Mouse (Mus musculus): ENCODE data around the gene 4930402F06Rik. TPM values are rescaled to one million over a fixed set of nuclear protein-coding genes. Genes with fewer than 3 reads are reported as not detected.

Gene 4930402F06Rik
- polyA plus RNA-seq, 1 experiment from 2014 or later = not detected

GRCm38 (mm10) chr2:35437796-35438195 is 40.8 kb upstream of the 4930402F06Rik start:
- no peak for ATAC-seq (ENCODE audit: low FRiP score)
- 95% methylated on average over 2 of the region's 2 CpGs for WGBS
- no peak overlapping the region for H3K27ac ChIP-seq
- no peak overlapping the region for H3K9ac ChIP-seq
- H3K4me3 ChIP-seq (replicated peaks; ENCODE audit: low read length) = no peak overlapping the region
- no peaks in the 10 kb centered on the region for H3K27me3 ChIP-seq (ENCODE audit: control insufficient read depth, insufficient read depth, low read length)
- no peak overlapping the region for H3K4me2 ChIP-seq (replicated peaks)
- no peaks in the 10 kb centered on the region for H3K4me1 ChIP-seq (replicated peaks; ENCODE audit: control insufficient read depth, insufficient read depth, low read length)
- H3K36me3 ChIP-seq (replicated peaks; ENCODE audit: control insufficient read depth, insufficient read depth) = no peaks in the 10 kb centered on the region
- no peak for DNase-seq (ENCODE audit: low spot score)
- H3K9me3 ChIP-seq (ENCODE audit: control insufficient read depth, low read length) = no peaks in the 10 kb centered on the region

GRCm38 (mm10) chr2:35434576-35435123 is 37.7 kb upstream of the 4930402F06Rik start:
- H3K27me3 ChIP-seq (ENCODE audit: control insufficient read depth, insufficient read depth, low read length) = no peaks in the 10 kb centered on the region
- H3K4me3 ChIP-seq (replicated peaks; ENCODE audit: low read length) = no peak overlapping the region
- H3K9me3 ChIP-seq (ENCODE audit: control insufficient read depth, low read length) = no peaks in the 10 kb centered on the region
- no peak overlapping the region for H3K27ac ChIP-seq
- 74% methylated on average over 6 of the region's 6 CpGs for WGBS
- ATAC-seq (ENCODE audit: low FRiP score) (no peak), DNase-seq (ENCODE audit: low spot score) (no peak)
- H3K4me1 ChIP-seq (replicated peaks; ENCODE audit: control insufficient read depth, insufficient read depth, low read length) = no peaks in the 10 kb centered on the region
- H3K9ac ChIP-seq = no peak overlapping the region
- H3K4me2 ChIP-seq (replicated peaks) = no peak overlapping the region
- no peaks in the 10 kb centered on the region for H3K36me3 ChIP-seq (replicated peaks; ENCODE audit: control insufficient read depth, insufficient read depth)

- Histone ChIP-seq H3K9ac (no peak overlapping the region), H3K27ac (no peak overlapping the region), H3K4me1 (replicated peaks; ENCODE audit: control insufficient read depth, insufficient read depth, low read length) (no peaks in the 10 kb centered on the region), H3K27me3 (ENCODE audit: control insufficient read depth, insufficient read depth, low read length) (no peaks in the 10 kb centered on the region), H3K9me3 (ENCODE audit: control insufficient read depth, low read length) (no peaks in the 10 kb centered on the region), H3K36me3 (replicated peaks; ENCODE audit: control insufficient read depth, insufficient read depth) (no peaks in the 10 kb centered on the region), H3K4me2 (replicated peaks) (no peak overlapping the region), H3K4me3 (replicated peaks; ENCODE audit: low read length) (no peak overlapping the region)
- DNase-seq (ENCODE audit: low spot score) = no peak
- no peak for ATAC-seq (ENCODE audit: low FRiP score)
- 63% methylated on average over 4 of the region's 4 CpGs for WGBS
Observed at GRCm38 (mm10) chr2:35433428-35433827, 36.5 kb upstream of the 4930402F06Rik start.

- Histone ChIP-seq H3K4me1 (replicated peaks; ENCODE audit: control insufficient read depth, insufficient read depth, low read length) (no peaks in the 10 kb centered on the region), H3K36me3 (replicated peaks; ENCODE audit: control insufficient read depth, insufficient read depth) (no peaks in the 10 kb centered on the region), H3K9me3 (ENCODE audit: control insufficient read depth, low read length) (no peaks in the 10 kb centered on the region), H3K4me2 (replicated peaks) (peak overlapping the region; percentile 15; the same call in 1 of the 2 replicates), H3K9ac (0 out of 2 replicates have a peak overlapping the region, but pooled peaks have one; percentile 29), H3K27ac (no peak overlapping the region), H3K27me3 (ENCODE audit: control insufficient read depth, insufficient read depth, low read length) (no peaks in the 10 kb centered on the region), H3K4me3 (replicated peaks; ENCODE audit: low read length) (no peak overlapping the region)
- DNase-seq (ENCODE audit: low spot score) (no peak), ATAC-seq (ENCODE audit: low FRiP score) (no peak; the same call in 1 of the 2 replicates)
- 35% methylated on average over 7 of the region's 7 CpGs for WGBS
Observed at GRCm38 (mm10) chr2:35432472-35432871, 35.5 kb upstream of the 4930402F06Rik start.

- DNase-seq (ENCODE audit: low spot score) (no peak), ATAC-seq (ENCODE audit: low FRiP score) (no peak)
- H3K4me3 ChIP-seq (replicated peaks; ENCODE audit: low read length) = no peak overlapping the region; the same call in 1 of the 2 replicates
- H3K27me3 ChIP-seq (ENCODE audit: control insufficient read depth, insufficient read depth, low read length) = no peaks in the 10 kb centered on the region
- peak overlapping the region; percentile 15; the same call in 1 of the 2 replicates for H3K4me2 ChIP-seq (replicated peaks)
- no peak overlapping the region for H3K27ac ChIP-seq
- H3K36me3 ChIP-seq (replicated peaks; ENCODE audit: control insufficient read depth, insufficient read depth) = no peaks in the 10 kb centered on the region
- 36% methylated on average over 7 of the region's 7 CpGs for WGBS
- H3K4me1 ChIP-seq (replicated peaks; ENCODE audit: control insufficient read depth, insufficient read depth, low read length) = no peaks in the 10 kb centered on the region
- 0 out of 2 replicates have a peak overlapping the region, but pooled peaks have one; percentile 29 for H3K9ac ChIP-seq
- H3K9me3 ChIP-seq (ENCODE audit: control insufficient read depth, low read length) = no peaks in the 10 kb centered on the region
Observed at GRCm38 (mm10) chr2:35432011-35432410, 35.0 kb upstream of the 4930402F06Rik start.

- no peak for ATAC-seq (ENCODE audit: low FRiP score)
- no peaks in the 10 kb centered on the region for H3K4me1 ChIP-seq (replicated peaks; ENCODE audit: control insufficient read depth, insufficient read depth, low read length)
Observed at GRCm38 (mm10) chr2:35430806-35431205, 33.8 kb upstream of the 4930402F06Rik start.

GRCm38 (mm10) chr2:35428615-35429300 is 31.8 kb upstream of the 4930402F06Rik start:
- Histone ChIP-seq H3K27ac (no peak overlapping the region), H3K36me3 (replicated peaks; ENCODE audit: control insufficient read depth, insufficient read depth) (no peaks in the 10 kb centered on the region), H3K4me3 (replicated peaks; ENCODE audit: low read length) (no peak overlapping the region), H3K9me3 (ENCODE audit: control insufficient read depth, low read length) (no peaks in the 10 kb centered on the region), H3K4me1 (replicated peaks; ENCODE audit: control insufficient read depth, insufficient read depth, low read length) (no peaks in the 10 kb centered on the region), H3K4me2 (replicated peaks) (no peak overlapping the region), H3K9ac (no peak overlapping the region), H3K27me3 (ENCODE audit: control insufficient read depth, insufficient read depth, low read length) (no peaks in the 10 kb centered on the region)
- WGBS = 83% methylated on average over 4 of the region's 4 CpGs
- DNase-seq (ENCODE audit: low spot score) (no peak), ATAC-seq (ENCODE audit: low FRiP score) (no peak)

More at GRCm38 (mm10) chr2:35430806-35431205, 33.8 kb upstream of the 4930402F06Rik start:
- Histone ChIP-seq H3K36me3 (replicated peaks; ENCODE audit: control insufficient read depth, insufficient read depth) (no peaks in the 10 kb centered on the region), H3K4me3 (replicated peaks; ENCODE audit: low read length) (no peak overlapping the region), H3K27me3 (ENCODE audit: control insufficient read depth, insufficient read depth, low read length) (no peaks in the 10 kb centered on the region), H3K9ac (no peak overlapping the region), H3K27ac (no peak overlapping the region), H3K9me3 (ENCODE audit: control insufficient read depth, low read length) (no peaks in the 10 kb centered on the region), H3K4me2 (replicated peaks) (no peak overlapping the region)
- WGBS = 82% methylated on average over 8 of the region's 8 CpGs
- no peak for DNase-seq (ENCODE audit: low spot score)

- H3K4me1 ChIP-seq (replicated peaks; ENCODE audit: control insufficient read depth, insufficient read depth, low read length) = no peaks in the 10 kb centered on the region
- no peak for ATAC-seq (ENCODE audit: low FRiP score)
- no peak overlapping the region for H3K4me2 ChIP-seq (replicated peaks)
- H3K27ac ChIP-seq = no peak overlapping the region
- DNase-seq (ENCODE audit: low spot score) = no peak
- H3K27me3 ChIP-seq (ENCODE audit: control insufficient read depth, insufficient read depth, low read length) = no peaks in the 10 kb centered on the region
- H3K4me3 ChIP-seq (replicated peaks; ENCODE audit: low read length) = no peak overlapping the region
- H3K9ac ChIP-seq = no peak overlapping the region
- WGBS = 27% methylated on average over 2 of the region's 2 CpGs
- H3K36me3 ChIP-seq (replicated peaks; ENCODE audit: control insufficient read depth, insufficient read depth) = no peaks in the 10 kb centered on the region
- H3K9me3 ChIP-seq (ENCODE audit: control insufficient read depth, low read length) = no peaks in the 10 kb centered on the region
Observed at GRCm38 (mm10) chr2:35427559-35427958, 30.6 kb upstream of the 4930402F06Rik start.

- no peak for DNase-seq (ENCODE audit: low spot score)
- H3K27me3 ChIP-seq (ENCODE audit: control insufficient read depth, insufficient read depth, low read length) = no peaks in the 10 kb centered on the region
- H3K4me2 ChIP-seq (replicated peaks) = no peak overlapping the region
- H3K9ac ChIP-seq = no peak overlapping the region
- ATAC-seq (ENCODE audit: low FRiP score) = no peak
- H3K4me3 ChIP-seq (replicated peaks; ENCODE audit: low read length) = no peak overlapping the region
- no peaks in the 10 kb centered on the region for H3K4me1 ChIP-seq (replicated peaks; ENCODE audit: control insufficient read depth, insufficient read depth, low read length)
- H3K9me3 ChIP-seq (ENCODE audit: control insufficient read depth, low read length) = 0 out of 2 replicates have a peak, but pooled peaks cover 6% of the 10 kb centered on the region
- H3K27ac ChIP-seq = no peak overlapping the region
- no peaks in the 10 kb centered on the region for H3K36me3 ChIP-seq (replicated peaks; ENCODE audit: control insufficient read depth, insufficient read depth)
- 94% methylated on average over 1 of the region's 1 CpGs for WGBS
Observed at GRCm38 (mm10) chr2:35423711-35424339, 26.9 kb upstream of the 4930402F06Rik start.

Measured in hindbrain, embryonic 14.5 days (tissue).